Mouse (Mus musculus): Measurements from ENCODE around the gene Tut7.
"Not testable (repeated sequence)": the region's sequence is repeated elsewhere in the genome, so short reads cannot be mapped to it uniquely, and the experiment has no call there.

The Tut7 gene

DNA sequence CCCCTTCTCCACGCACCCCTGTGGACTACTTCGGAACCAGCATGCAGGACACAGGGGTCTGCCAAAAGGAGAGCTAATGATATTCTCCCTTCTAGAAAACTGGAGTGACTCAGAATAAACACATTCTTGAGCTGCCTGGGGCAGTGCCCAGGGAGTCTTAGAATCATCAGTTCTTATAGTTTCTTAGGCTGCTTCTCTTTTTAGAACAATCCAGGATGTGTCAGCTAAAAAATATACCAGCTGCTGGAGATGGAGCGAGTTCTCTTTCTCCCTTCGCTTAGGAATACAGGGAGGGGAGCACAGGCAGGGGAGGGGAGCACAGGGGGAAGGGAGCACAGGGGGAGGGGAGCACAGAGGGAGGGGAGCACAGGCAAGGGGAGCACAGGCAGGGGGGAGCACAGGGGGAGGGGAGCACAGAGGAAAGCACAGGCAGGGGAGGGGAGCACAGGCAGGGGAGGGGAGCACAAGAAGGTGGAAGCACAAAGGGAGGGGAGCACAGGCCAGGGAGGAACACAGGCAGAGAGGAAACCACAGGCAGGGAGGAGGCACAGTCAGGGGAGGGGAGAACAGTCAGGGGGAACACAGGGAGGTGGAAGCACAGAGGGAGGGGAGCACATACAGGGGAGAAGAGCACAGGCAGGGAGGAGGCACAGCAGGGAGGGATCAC is 12.0 kb upstream of the Tut7 start:
- DNase-seq (ENCODE audit: low read depth in 1 of 2, low spot score in 2 of 2), result no peak

DNA sequence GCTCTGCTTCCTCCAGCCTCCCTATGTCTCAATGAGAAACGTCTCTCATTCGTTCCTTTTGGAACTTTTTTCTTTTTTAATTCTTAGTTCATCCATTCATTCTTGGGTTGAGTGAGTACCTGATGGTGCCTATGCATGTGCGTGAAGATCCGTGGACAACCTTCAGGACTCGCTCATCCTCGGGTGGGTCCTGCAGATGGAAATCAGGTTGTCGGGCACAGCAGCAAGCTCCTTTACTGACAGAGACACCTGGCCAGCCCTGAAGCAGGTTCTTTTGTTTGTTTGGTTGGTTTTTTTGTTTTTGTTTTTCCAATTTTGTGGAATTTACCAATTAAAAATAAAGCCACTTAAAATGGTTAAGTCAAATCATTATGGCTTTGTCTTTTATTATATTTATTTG is 9.9 kb upstream of the Tut7 start:
- no peak for DNase-seq (ENCODE audit: low read depth in 1 of 2, low spot score in 2 of 2)

DNA sequence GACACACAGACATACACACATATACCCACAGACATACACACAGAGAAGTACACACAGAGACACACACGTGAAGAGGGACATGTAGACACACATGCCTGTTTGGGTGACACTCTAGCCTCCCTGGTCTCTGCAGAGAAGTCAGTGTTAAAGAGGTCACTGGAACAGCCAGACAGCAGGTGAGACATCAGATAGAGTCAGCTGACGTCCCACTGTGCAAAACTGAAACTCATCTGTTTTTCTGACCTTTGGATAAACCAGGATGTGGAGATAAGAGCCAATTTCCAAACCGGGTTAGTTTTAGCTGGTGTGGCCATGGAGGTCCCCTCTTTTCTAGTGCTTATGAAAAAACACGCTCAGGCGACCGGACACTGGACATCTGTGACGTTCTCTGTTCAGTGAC is 9.5 kb upstream of the Tut7 start:
- DNase-seq (ENCODE audit: low read depth in 1 of 2, low spot score in 2 of 2), result no peak

GRCm38 (mm10) chr13:59825966-59826365 is 3.0 kb upstream of the Tut7 start:
- no peak for DNase-seq (ENCODE audit: low read depth in 1 of 2, low spot score in 2 of 2)

GRCm38 (mm10) chr13:59820836-59821235 is 2.1 kb downstream of the Tut7 start:
- no peak for DNase-seq (ENCODE audit: low read depth in 1 of 2, low spot score in 2 of 2)

DNA sequence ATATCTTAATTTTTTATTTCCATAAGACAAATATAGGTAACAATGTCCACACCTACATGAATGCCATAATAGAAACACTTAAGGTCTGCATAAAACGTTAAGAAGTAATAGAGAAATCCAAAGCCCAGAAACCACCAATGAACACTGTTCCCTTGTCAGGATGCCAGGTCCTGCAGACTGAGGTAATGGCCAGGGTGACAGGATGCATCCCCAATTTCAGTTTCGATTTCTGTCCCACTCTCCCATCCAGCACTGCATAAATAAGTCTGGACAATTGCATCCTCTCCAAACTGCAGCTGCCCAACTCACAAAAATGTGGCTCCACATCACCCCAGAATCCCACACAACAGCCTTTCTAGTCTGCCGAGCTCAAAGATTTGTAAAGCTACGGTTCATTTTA is 2.8 kb downstream of the Tut7 start:
- DNase-seq (ENCODE audit: low read depth in 1 of 2, low spot score in 2 of 2), result no peak

GRCm38 (mm10) chr13:59817352-59817751 is 5.6 kb downstream of the Tut7 start:
- no peak for DNase-seq (ENCODE audit: low read depth in 1 of 2, low spot score in 2 of 2)

- DNase-seq (ENCODE audit: low read depth in 1 of 2, low spot score in 2 of 2), result no peak
These were observed 8.8 kb downstream of the Tut7 start for GRCm38 (mm10) chr13:59814109-59814591.

DNA sequence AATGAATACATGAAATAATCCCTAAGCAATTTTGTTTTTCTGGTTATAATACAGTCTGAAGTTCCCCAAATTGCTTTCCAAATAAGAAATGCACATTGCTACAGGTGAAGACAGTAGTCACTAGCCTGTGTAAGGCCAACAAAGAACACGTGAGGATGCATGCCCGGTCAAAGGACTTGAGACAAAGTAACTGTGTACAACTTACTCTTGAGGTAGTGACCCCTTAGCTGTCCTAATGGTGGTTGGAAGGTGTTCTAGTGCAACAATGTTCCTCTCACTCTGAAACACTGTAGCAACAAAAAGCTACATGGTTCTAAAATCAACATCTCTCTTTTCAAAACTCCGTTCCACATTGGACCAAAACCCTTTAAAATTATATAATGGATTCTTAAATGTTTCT is 11.4 kb downstream of the Tut7 start:
- DNase-seq (ENCODE audit: low read depth in 1 of 2, low spot score in 2 of 2), result no peak

DNA sequence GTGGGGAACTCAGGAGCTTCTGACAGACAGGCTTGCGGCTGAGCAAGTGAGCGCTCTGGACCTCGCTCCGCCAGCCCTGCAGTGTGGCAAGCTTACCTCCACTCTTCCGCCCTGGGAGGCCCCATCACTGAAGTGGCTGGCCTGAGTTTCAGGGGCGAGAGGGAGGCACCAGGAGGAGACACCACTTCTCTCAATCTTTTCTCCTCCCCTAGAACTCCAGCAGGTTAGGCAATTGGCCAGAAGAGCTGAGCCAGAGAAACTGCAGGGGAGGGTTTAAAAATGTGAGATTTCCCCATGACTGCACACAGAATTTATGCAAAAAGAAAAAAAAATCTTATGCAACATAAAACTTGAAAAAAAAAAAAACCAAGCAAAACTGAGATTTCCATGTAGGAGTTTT is 21.9 kb downstream of the Tut7 start:
- DNase-seq (ENCODE audit: low read depth in 1 of 2, low spot score in 2 of 2), result no peak

DNA sequence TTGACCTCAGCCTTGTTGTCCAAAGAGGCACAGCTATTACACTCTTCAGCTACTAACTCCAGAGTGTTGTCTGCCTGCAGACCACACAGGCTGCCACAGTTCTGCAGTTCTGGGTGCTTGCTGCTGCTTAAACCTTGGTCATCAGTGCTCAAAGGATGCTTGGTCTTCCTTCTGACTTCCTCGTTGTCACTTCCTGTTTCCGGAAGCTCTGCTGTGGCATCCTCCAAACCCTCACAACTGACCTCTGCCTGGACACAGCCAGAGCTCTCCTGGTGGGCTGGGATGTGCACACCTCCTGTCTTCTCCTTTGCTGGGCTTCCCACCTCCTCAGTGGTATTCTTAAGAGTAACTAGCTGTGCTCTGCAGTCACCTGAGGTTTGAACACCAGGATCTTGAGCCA is 22.9 kb downstream of the Tut7 start:
- no peak for DNase-seq (ENCODE audit: low read depth in 1 of 2, low spot score in 2 of 2)

GRCm38 (mm10) chr13:59798306-59798705 is 24.6 kb downstream of the Tut7 start:
- no peak for DNase-seq (ENCODE audit: low read depth in 1 of 2, low spot score in 2 of 2)

GRCm38 (mm10) chr13:59796466-59796848 is 26.5 kb downstream of the Tut7 start:
- no peak for DNase-seq (ENCODE audit: low read depth in 1 of 2, low spot score in 2 of 2)

- no peak for DNase-seq (ENCODE audit: low read depth in 1 of 2, low spot score in 2 of 2)
These were observed 27.0 kb downstream of the Tut7 start for GRCm38 (mm10) chr13:59795807-59796465.

DNA sequence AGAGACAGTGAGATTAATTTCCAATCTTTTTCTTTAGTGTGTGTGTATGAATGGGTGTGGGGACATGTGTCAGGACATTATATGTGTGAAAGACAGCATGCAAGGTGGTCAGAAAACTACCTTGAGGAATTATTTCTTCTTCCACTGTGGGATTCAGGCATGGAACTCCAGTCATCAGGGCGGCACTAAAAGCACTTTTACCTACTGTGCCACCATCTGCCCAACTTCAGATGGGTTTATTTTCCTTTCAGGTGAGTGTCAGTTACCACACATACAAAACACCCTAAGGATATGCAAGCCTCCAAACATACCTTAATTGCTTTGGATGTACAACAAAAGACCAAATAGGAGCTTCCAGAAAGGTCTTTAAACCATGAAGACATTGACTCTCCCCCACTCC is 28.2 kb downstream of the Tut7 start:
- DNase-seq (ENCODE audit: low read depth in 1 of 2, low spot score in 2 of 2), result no peak

GRCm38 (mm10) chr13:59782145-59782544 is 40.8 kb downstream of the Tut7 start, which contains the start of gene Gm49354:
Gm49354 (minus strand) TSS chr13:59782245.
- DNase-seq (ENCODE audit: low read depth in 1 of 2, low spot score in 2 of 2), result no peak

DNA sequence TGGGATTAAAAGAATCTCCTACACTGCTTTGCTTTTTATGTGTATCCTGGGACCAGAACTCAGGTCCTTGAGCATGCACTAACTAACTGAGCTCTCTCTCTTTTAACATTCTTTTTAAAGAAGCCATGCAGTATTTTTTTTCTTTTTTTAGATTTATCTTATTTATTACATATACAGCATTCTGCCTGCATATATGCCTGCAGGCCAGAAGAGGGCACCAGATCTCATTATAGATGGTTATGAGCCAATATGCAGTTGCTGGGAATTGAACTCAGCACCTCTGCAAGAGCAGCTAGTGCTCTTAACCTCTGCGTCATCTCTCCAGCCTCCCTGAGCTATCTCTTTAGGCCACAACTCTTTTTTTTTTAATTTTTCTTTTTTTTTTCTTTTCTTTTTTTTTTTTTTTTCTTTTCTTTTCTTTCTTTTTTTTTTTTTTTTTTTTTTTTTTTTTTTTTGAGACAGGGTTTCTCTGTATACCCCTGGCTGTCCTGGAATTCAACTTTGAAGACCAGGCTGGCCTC is 43.1 kb downstream of the Tut7 start:
- not testable (repeated sequence) for DNase-seq (ENCODE audit: low read depth in 1 of 2, low spot score in 2 of 2)

- DNase-seq (ENCODE audit: low read depth in 1 of 2, low spot score in 2 of 2), result no peak
These were observed 43.7 kb downstream of the Tut7 start for GRCm38 (mm10) chr13:59779213-59779612.

DNA sequence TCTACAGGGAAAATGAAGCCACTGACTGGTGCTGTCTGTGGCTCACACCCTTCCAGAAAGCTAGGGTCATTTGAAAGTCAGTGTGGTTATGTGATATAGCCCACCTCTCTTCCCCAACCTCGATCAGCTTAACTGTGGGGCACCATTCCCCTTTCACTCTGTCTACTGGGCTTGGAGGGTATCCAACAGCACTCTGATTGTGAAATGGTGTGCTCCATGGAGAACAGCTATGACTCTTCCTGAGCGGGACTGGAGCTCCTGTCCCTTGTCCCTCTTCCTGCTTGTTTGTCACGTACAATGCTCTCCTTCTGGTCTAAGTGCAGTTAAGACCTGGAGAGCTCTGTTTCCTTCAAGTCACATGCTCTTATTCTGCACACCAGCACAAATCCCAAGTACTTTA is 47.8 kb downstream of the Tut7 start:
- DNase-seq (ENCODE audit: low read depth in 1 of 2, low spot score in 2 of 2), result no peak

- peak; percentile 57 to 59 for DNase-seq (ENCODE audit: low read depth in 1 of 2, low spot score in 2 of 2)
These were observed 51.7 kb downstream of the Tut7 start for GRCm38 (mm10) chr13:59771257-59771656.

- DNase-seq (ENCODE audit: low read depth in 1 of 2, low spot score in 2 of 2), result no peak
These were observed 52.1 kb downstream of the Tut7 start for GRCm38 (mm10) chr13:59770847-59771246.

DNA sequence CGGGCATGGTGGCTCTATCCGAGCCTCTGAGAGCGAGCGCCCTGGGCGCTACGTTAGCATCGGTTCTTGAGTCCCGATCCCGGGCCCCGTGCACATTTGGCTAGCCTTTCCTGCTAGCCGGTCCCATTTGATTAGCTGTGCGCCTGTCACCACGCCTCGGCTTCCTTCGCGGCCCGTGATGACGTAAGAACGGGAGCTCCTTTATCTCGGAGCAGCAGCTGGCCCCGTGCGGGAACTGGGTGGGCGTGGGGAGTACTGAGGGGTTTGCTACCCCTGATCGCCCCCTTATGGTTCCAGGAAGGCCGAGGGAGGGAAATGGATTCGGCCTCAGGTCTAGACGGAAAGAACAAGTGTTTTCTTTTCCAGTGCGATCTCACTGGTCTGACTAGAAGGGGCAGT is 52.8 kb downstream of the Tut7 start:
- peak; percentile 64 to 76 for DNase-seq (ENCODE audit: low read depth in 1 of 2, low spot score in 2 of 2)

Data from monocyte, adult 2 months (primary cell).